Mouse (Mus musculus) embryonic facial prominence, embryonic 14.5 days (tissue): ENCODE measurements around the gene Clptm1. TPM values are rescaled to one million over a fixed set of nuclear protein-coding genes. Genes with fewer than 3 reads are reported as not detected.
A peak's percentile ranks its signal among the peaks of the same experiment; 100 is the strongest.

Source experiments
- ATAC-seq: fragments of 200-750 bp; cut with Nextera tagmentation; 2 replicates; pipeline ENCODE4 v1.8.0; 2017; ENCODE audit warnings: low read depth, moderate number of reproducible peaks, moderate TSS enrichment
- DNase-seq: peaks from one replicate; pipeline ENCODE4 v3.0.0-alpha.2; 2015; ENCODE audit warnings: low spot score
- H3K27ac ChIP-seq: fragments of 300-500 bp; sonication (generic); replicated peaks from 2 replicates; pipeline ENCODE4 v1.5.1; 2014; ENCODE audit warnings: low read depth, mild to moderate bottlenecking, low read length, moderate library complexity
- H3K27me3 ChIP-seq: fragments of 300-500 bp; sonication (generic); replicated peaks from 2 replicates; pipeline ENCODE4 v1.6.1; 2014; ENCODE audit warnings: low read length; ENCODE audit not compliant: control insufficient read depth, insufficient read depth
- H3K36me3 ChIP-seq: fragments of 300-500 bp; sonication (generic); 2 replicates; pipeline ENCODE4 v1.6.1; 2014; ENCODE audit warnings: low read length, mixed read lengths; ENCODE audit not compliant: control insufficient read depth, insufficient read depth
- H3K4me1 ChIP-seq: fragments of 300-500 bp; sonication (generic); 2 replicates; pipeline ENCODE4 v1.6.1; 2014; ENCODE audit warnings: antibody characterized with exemption, low read length; ENCODE audit not compliant: control insufficient read depth, insufficient read depth
- H3K4me2 ChIP-seq: fragments of 300-500 bp; sonication (generic); 2 replicates; pipeline ENCODE4 v1.6.1; 2014; ENCODE audit warnings: low read depth, mild to moderate bottlenecking, low read length, moderate library complexity, mixed read lengths
- H3K4me3 ChIP-seq: fragments of 300-500 bp; sonication (generic); 2 replicates; pipeline ENCODE4 v1.5.1; 2014; ENCODE audit warnings: low read depth, mild to moderate bottlenecking, low read length
- H3K9ac ChIP-seq: fragments of 300-500 bp; sonication (generic); 2 replicates; pipeline ENCODE4 v1.6.1; 2014; ENCODE audit warnings: low read depth, mild to moderate bottlenecking, low read length, moderate library complexity, mixed read lengths
- H3K9me3 ChIP-seq: fragments of 300-500 bp; sonication (generic); 2 replicates; pipeline ENCODE4 v1.6.1; 2016; ENCODE audit warnings: low read length; ENCODE audit not compliant: control insufficient read depth
- WGBS: fragments of 180-500 bp; shearing (Covaris S2); extraction: QIAGEN DNeasy Blood & Tissue Kit; methylation state at CpG from one replicate; pipeline ENCODE4 v1.1.7; 2014; 5-methylcytosine and 5-hydroxymethylcytosine counted together
- polyA plus RNA-seq: library from polyadenylated mRNA; unstranded; fragments of >200 nt; fragmentation: Nextera tagmentation; extraction: Ambion mirVana; gene quantifications from 2 replicates; pipeline ENCODE4 v1.2.1, GENCODE M21; 2014

Gene Clptm1
- polyA plus RNA-seq, 1 experiment from 2014 or later, result 77.9 TPM

DNA sequence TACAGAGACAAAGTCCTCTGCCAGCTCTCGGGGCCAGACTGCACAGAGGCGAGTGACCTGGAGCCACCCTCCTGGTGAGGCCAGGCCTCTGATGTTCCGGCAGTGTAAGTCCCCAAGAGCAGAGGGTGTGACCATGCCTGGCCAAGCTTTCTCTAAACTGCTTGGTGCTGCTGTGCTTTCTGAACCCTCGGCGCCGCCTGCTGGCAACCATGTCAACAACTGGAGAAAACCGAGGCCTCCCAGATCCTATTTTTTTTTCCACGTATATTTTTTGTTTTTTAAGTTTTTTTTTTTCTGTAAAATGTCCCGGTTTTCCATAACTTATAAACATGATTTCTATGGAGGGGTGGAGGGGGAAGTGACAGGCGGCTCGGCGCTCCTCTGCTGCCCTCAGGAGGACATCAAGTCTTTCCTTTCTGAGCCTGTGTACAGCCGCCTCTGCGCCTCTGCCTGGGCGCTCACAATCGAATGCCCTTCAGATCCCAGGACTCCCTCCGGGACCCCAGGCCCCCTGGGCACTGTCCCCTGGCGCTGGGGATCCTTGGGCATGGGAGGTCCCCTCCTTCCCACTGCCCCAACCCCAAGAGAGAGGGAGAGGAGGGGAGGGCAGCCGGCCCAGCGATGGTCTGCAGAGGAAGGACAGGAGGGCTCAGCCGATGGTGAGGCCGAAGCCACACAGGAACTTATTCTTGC is 36.4 kb upstream of the Clptm1 start:
- 30% methylated on average over 21 of the region's 22 CpGs for WGBS
- H3K4me2 ChIP-seq, result no peak overlapping the region
- no peak overlapping the region for H3K4me3 ChIP-seq
- H3K27me3 ChIP-seq, result no peaks in the 10 kb centered on the region
- 0 out of 2 replicates have a peak, but pooled peaks have one; percentile 10 for ATAC-seq
- H3K36me3 ChIP-seq, result peaks cover 31% of the 10 kb centered on the region; the same call in 1 of the 2 replicates
- H3K9me3 ChIP-seq, result no peaks in the 10 kb centered on the region
- H3K27ac ChIP-seq, result 0 out of 2 replicates have a peak overlapping the region, but pooled peaks have one; percentile 24
- peak; percentile 84 for DNase-seq
- no peak overlapping the region for H3K9ac ChIP-seq
- 0 out of 2 replicates have a peak, but pooled peaks cover 9% of the 10 kb centered on the region for H3K4me1 ChIP-seq

DNA sequence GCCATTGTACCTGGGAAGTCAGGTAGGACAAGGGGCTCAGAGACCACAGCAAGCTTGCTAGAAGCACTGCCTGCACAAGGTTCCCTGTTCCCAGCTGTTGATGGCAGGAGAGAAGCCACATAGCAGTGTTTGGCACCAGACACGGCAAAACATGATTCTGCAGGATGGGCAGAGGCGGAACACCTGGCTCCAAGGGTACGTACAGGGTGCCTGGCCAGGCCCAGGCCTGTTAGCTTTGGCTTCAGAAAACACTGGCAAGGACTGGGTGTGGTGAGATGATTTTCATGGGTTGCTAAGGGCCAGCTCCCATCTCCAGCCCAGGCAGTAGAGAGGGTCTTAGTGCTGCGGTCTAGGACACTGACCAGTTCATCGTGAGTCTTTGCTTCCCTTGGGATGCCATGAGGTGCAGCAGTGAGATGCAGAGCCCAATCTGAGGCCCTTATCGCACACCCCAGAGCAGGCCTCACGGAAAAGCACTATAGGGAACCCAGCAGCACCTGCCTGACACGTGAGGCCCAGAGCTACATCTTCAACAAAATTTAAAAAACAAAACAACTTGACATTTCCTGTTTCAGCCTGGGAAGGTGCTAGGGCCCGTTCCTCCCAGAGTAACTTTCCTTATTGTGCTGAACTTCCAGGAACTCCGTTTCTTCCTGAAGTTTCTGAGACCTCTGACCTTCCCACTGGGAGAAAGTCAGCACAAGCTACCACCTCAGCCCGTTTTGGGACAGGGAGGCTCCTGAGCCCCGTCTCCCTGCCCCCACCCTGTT is 35.7 kb upstream of the Clptm1 start:
- ATAC-seq (no peak), DNase-seq (no peak)
- Histone ChIP-seq H3K27me3 (no peaks in the 10 kb centered on the region), H3K36me3 (peaks cover 30% of the 10 kb centered on the region; the same call in 1 of the 2 replicates), H3K4me3 (no peak overlapping the region), H3K9ac (no peak overlapping the region), H3K4me2 (no peak overlapping the region), H3K4me1 (0 out of 2 replicates have a peak, but pooled peaks cover 9% of the 10 kb centered on the region), H3K27ac (no peak overlapping the region), H3K9me3 (no peaks in the 10 kb centered on the region)
- WGBS, result 58% methylated on average over 12 of the region's 12 CpGs

DNA sequence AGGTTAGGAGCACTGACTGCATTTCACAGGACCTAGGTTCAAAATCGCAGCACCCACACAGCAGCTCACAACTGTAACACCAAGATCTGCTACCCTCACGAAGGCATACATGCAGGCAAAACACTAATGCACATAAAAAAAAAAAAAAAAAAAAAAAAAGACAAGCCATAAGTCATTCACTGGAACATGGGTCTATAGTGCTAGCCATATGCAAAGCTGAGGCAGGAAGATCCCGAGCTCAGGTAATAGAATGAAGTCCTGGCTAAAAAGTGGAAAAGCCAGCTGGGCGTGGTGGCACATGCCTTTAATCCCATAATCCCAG is 35.0 kb upstream of the Clptm1 start:
- Histone ChIP-seq H3K27me3 (no peaks in the 10 kb centered on the region), H3K4me3 (no peak overlapping the region), H3K4me2 (no peak overlapping the region), H3K9ac (no peak overlapping the region), H3K9me3 (no peaks in the 10 kb centered on the region), H3K36me3 (peaks cover 23% of the 10 kb centered on the region; the same call in 1 of the 2 replicates), H3K4me1 (0 out of 2 replicates have a peak, but pooled peaks cover 9% of the 10 kb centered on the region), H3K27ac (no peak overlapping the region)
- DNase-seq, result no peak
- ATAC-seq, result no peak
- 82% methylated on average over 4 of the region's 4 CpGs for WGBS

DNA sequence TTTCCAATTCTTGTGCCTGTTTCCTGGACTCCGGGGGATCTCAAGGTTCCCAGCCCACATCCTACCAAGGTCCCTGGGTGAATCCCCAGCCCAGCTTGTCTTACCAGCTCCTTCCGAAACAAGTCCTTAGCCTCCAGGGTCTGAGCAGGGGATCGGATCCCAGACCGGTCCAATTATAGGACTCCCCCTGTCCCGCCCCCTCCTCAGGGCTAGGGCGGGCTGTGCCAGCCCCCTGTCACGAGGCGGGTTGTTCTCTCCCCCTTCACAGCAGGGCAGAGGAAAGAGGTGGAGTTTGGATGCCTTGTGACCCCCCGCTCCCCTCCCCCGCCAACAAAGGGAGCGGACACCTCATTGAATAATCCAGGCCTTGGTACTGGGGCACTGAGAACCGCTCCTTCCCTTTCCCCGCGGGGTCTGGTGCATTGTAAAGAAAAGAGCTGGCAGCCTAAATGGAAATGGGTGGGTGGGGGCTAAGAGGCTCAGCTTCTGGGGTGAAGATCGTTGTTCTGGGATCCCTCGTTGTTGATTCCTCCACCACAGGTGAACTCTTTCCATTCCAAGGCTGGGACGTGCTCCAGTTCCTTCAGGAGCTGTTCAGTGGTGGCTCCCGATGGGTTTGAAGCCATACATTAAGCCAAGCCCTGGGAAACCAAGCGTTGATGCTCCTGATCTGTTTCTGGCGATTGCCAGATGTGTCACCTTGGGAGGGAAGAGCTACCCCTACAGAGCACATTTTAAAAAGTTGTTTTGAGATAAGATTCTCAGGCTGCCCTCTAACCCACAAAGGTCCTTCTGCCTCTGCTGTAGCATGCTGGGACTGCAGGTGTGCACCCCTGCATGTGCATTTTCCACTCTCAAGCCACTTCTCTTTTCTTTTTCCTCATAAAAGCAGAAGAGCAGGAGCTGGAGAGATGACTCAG is 34.3 kb upstream of the Clptm1 start, which contains the start of gene Apoe:
TSS of gene Apoe (minus strand) at position 282 of the 920 bp plus-strand sequence.
- DNase-seq, result peak; percentile 62
- 0 out of 2 replicates have a peak, but pooled peaks cover 9% of the 10 kb centered on the region for H3K4me1 ChIP-seq
- peaks cover 17% of the 10 kb centered on the region; the same call in 1 of the 2 replicates for H3K36me3 ChIP-seq
- peak; percentile 73 for ATAC-seq
- peak within 1 kb of the TSS; percentile 69 for H3K4me2 ChIP-seq
- peak within 1 kb of the TSS; percentile 8; the same call in 1 of the 2 replicates for H3K27ac ChIP-seq
- 3% methylated on average over 17 of the region's 20 CpGs for WGBS
- H3K4me3 ChIP-seq, result peak within 1 kb of the TSS; percentile 30
- no peaks in the 10 kb centered on the region for H3K9me3 ChIP-seq
- peak within 1 kb of the TSS; percentile 48 for H3K9ac ChIP-seq
- no peaks in the 10 kb centered on the region for H3K27me3 ChIP-seq

DNA sequence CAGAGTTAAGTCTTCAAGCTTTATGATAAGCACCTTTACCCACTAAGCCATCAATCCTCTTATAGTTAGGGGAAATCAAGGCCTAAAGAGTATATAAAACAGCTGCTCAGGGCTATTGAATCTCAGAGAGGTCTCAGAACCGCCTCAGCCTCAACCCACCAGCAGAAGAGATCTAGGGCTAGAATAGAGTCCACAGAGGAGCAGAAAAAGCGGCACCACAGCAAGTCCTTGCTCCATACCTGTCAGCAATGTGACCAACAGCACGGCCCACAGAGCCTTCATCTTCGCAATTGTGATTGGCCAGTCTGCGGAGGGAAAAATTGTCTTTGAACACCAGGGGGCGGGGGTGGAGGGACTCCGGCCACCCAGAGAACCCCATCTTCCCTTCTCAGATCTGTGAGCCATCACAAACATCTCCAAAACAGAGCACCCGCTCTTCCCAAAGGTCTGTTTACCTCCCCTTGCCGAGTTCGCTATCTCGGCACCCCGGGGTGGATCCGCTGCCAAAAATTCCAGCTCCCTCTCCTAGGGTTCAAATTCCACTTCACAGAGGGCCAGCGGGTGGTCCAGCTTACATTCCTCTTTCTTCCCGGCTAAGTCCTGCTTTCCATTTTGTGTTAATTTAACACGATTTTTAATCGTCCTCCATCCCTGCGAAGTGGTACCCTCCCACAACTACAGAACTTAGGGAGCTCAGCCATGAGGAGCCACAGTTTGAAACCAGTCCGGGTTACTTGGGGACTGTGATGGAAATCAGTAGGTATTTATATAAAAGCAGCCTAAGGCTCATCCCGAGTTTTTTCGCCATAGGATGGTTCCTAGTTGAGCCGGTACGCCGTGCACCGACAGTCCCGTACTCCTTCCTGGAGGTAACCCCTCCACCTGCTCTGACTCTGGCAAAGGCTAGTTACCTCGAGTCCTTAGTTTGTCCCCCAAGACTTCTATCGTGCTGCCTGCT is 33.4 kb upstream of the Clptm1 start:
- Histone ChIP-seq H3K36me3 (peaks cover 7% of the 10 kb centered on the region; the same call in 1 of the 2 replicates), H3K27ac (peak overlapping the region; percentile 8; the same call in 1 of the 2 replicates), H3K27me3 (no peaks in the 10 kb centered on the region), H3K4me2 (peak overlapping the region; percentile 69), H3K9ac (peak overlapping the region; percentile 48), H3K4me3 (peak overlapping the region; percentile 30), H3K4me1 (peaks cover 12% of the 10 kb centered on the region), H3K9me3 (no peaks in the 10 kb centered on the region)
- 3% methylated on average over 28 of the region's 28 CpGs for WGBS
- ATAC-seq (peak; percentile 20), DNase-seq (no peak)

DNA sequence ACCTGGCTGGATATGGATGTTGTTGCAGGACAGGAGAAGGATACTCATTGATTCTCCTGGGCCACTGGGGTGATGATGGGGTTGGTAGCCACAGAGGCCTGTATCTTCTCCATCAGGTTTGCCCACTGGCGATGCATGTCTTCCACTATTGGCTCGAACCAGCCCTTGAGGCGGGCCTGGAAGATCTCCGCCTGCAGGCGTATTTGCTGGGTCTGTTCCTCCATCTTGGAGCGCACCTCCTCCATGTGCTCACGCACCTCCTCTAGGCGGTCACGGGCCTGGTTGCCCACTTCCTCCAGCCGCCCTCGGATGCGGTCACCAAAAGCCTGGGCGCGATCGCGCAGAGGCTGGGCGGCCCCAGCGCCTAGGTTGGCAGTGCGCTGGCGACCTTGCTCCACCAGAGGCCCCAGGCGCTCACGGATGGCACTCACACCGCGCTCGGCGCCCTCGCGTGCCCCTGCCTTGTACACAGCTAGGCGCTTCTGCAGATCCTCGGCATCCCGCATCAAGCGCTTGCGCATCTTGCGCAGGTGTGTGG is 31.6 kb upstream of the Clptm1 start:
- DNase-seq (no peak), ATAC-seq (no peak)
- Histone ChIP-seq H3K4me3 (no peak overlapping the region), H3K27me3 (no peaks in the 10 kb centered on the region), H3K4me2 (no peak overlapping the region), H3K36me3 (0 out of 2 replicates have a peak, but pooled peaks cover under 1% of the 10 kb centered on the region), H3K9me3 (no peaks in the 10 kb centered on the region), H3K4me1 (peaks cover 13% of the 10 kb centered on the region), H3K9ac (no peak overlapping the region), H3K27ac (no peak overlapping the region)
- 97% methylated on average over 34 of the region's 34 CpGs for WGBS

DNA sequence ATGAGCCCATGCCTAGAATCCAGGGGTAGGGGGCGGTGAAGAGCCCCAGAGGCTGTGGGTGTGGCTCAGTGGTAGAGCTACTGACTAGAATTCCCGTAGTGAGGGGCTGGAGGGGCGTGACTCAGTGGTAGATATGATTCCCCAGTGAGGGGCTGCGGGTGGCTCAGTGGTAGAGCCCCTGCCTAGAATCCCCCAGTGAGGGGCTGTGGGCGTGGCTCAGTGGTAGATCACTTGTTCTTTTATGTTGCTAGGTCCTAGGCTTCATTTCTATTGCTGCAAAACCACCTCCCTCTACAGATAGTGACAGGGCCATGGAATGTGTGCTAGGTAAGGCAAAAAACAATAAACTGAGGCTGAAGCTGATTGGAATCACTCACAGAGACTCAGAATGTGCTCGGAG is 31.0 kb upstream of the Clptm1 start:
- peaks cover 13% of the 10 kb centered on the region for H3K4me1 ChIP-seq
- 75% methylated on average over 6 of the region's 6 CpGs for WGBS
- H3K36me3 ChIP-seq, result no peaks in the 10 kb centered on the region
- H3K27me3 ChIP-seq, result no peaks in the 10 kb centered on the region
- H3K4me2 ChIP-seq, result no peak overlapping the region
- ATAC-seq (no peak), DNase-seq (no peak)
- H3K9me3 ChIP-seq, result no peaks in the 10 kb centered on the region
- no peak overlapping the region for H3K4me3 ChIP-seq
- no peak overlapping the region for H3K27ac ChIP-seq
- no peak overlapping the region for H3K9ac ChIP-seq
